Mouse (Mus musculus): ENCODE data around the gene Myf5.

The Myf5 gene

GRCm38 (mm10) chr10:107485870-107486269, at the start of gene Myf5:
TSS of gene Myf5 (minus strand) at chr10:107486134.
- no peak for DNase-seq (ENCODE audit: inconsistent age in 2 of 2, low spot score in 1 of 2)

GRCm38 (mm10) chr10:107528758-107529157, 42.8 kb upstream of the Myf5 start:
- DNase-seq (ENCODE audit: inconsistent age in 2 of 2, low spot score in 1 of 2): no peak

GRCm38 (mm10) chr10:107519216-107519615, 33.3 kb upstream of the Myf5 start:
- no peak for DNase-seq (ENCODE audit: inconsistent age in 2 of 2, low spot score in 1 of 2)

GRCm38 (mm10) chr10:107516641-107517040, 30.7 kb upstream of the Myf5 start:
- no peak for DNase-seq (ENCODE audit: inconsistent age in 2 of 2, low spot score in 1 of 2)

- no peak for DNase-seq (ENCODE audit: inconsistent age in 2 of 2, low spot score in 1 of 2)
These were observed 28.8 kb upstream of the Myf5 start for GRCm38 (mm10) chr10:107514735-107515134.

GRCm38 (mm10) chr10:107506397-107506796, 20.5 kb upstream of the Myf5 start:
- DNase-seq (ENCODE audit: inconsistent age in 2 of 2, low spot score in 1 of 2): no peak

GRCm38 (mm10) chr10:107503430-107503829, 17.5 kb upstream of the Myf5 start:
- DNase-seq (ENCODE audit: inconsistent age in 2 of 2, low spot score in 1 of 2): no peak

- no peak for DNase-seq (ENCODE audit: inconsistent age in 2 of 2, low spot score in 1 of 2)
These were observed 16.3 kb upstream of the Myf5 start for GRCm38 (mm10) chr10:107502193-107502592.

GRCm38 (mm10) chr10:107499656-107500055, 13.7 kb upstream of the Myf5 start:
- no peak for DNase-seq (ENCODE audit: inconsistent age in 2 of 2, low spot score in 1 of 2)

- no peak for DNase-seq (ENCODE audit: inconsistent age in 2 of 2, low spot score in 1 of 2)
These were observed 10.5 kb upstream of the Myf5 start for GRCm38 (mm10) chr10:107496402-107496801.

GRCm38 (mm10) chr10:107494568-107494967, 8.6 kb upstream of the Myf5 start, which contains the start of gene Myf6:
TSS of gene Myf6 (minus strand) at chr10:107494737.
- no peak for DNase-seq (ENCODE audit: inconsistent age in 2 of 2, low spot score in 1 of 2)

- no peak for DNase-seq (ENCODE audit: inconsistent age in 2 of 2, low spot score in 1 of 2)
These were observed 7.9 kb upstream of the Myf5 start for GRCm38 (mm10) chr10:107493580-107494474.

GRCm38 (mm10) chr10:107492867-107493579, 7.1 kb upstream of the Myf5 start:
- DNase-seq (ENCODE audit: inconsistent age in 2 of 2, low spot score in 1 of 2): no peak

GRCm38 (mm10) chr10:107488654-107489315, 2.9 kb upstream of the Myf5 start:
- no peak for DNase-seq (ENCODE audit: inconsistent age in 2 of 2, low spot score in 1 of 2)

GRCm38 (mm10) chr10:107486770-107487169, 836 bp upstream of the Myf5 start:
- DNase-seq (ENCODE audit: inconsistent age in 2 of 2, low spot score in 1 of 2): no peak

GRCm38 (mm10) chr10:107484050-107484449, 1.9 kb downstream of the Myf5 start:
- no peak for DNase-seq (ENCODE audit: inconsistent age in 2 of 2, low spot score in 1 of 2)

- no peak for DNase-seq (ENCODE audit: inconsistent age in 2 of 2, low spot score in 1 of 2)
These were observed 12.4 kb downstream of the Myf5 start for GRCm38 (mm10) chr10:107473497-107473896.

GRCm38 (mm10) chr10:107471712-107472111, 14.2 kb downstream of the Myf5 start:
- DNase-seq (ENCODE audit: inconsistent age in 2 of 2, low spot score in 1 of 2): no peak

GRCm38 (mm10) chr10:107467819-107468218, 18.1 kb downstream of the Myf5 start:
- no peak for DNase-seq (ENCODE audit: inconsistent age in 2 of 2, low spot score in 1 of 2)

GRCm38 (mm10) chr10:107449496-107450330, 36.2 kb downstream of the Myf5 start:
- DNase-seq (ENCODE audit: inconsistent age in 2 of 2, low spot score in 1 of 2): no peak

- peak in 1 of 2 experiments; percentile 61 for DNase-seq (ENCODE audit: inconsistent age in 2 of 2, low spot score in 1 of 2)
These were observed 43.2 kb downstream of the Myf5 start for GRCm38 (mm10) chr10:107442781-107443180.

Data from adrenal gland, adult (tissue).